Mouse (Mus musculus) erythroblast, adult 5-6 weeks (primary cell): Measurements from ENCODE around the gene Hist1h4i. TPM values are rescaled to one million over a fixed set of nuclear protein-coding genes. Genes with fewer than 3 reads are reported as not detected.

Source experiments
- ATAC-seq: replicated peaks from 2 replicates; pipeline ENCODE4 v1.8.0; 2016; ENCODE audit warnings: moderate number of reproducible peaks, mild to moderate bottlenecking, moderate TSS enrichment, inconsistent platforms; ENCODE audit not compliant: poor library complexity, low FRiP score, severe bottlenecking
- total RNA-seq, 2 experiments: library from RNA; stranded (forward) in 1 of 2; stranded (reverse) in 1 of 2; fragments of 150-400 nt in 1 of 2; fragments of 200-764, 138-1000 nt in 1 of 2; gene quantifications; 2 replicates each; pipeline versions ENCODE4 v1.2.3 to v1.2.4; 2015 to 2017; ENCODE audit warnings: low replicate concordance in 2 of 2

Gene Hist1h4i
- total RNA-seq, 2 experiments from 2014 or later, result 38.2 to 151 TPM

- ATAC-seq, result no peak
Measured at GRCm38 (mm10) chr13:21994896-21995295, 46.3 kb downstream of the Hist1h4i start.

- ATAC-seq, result no peak
Measured at GRCm38 (mm10) chr13:21993957-21994738, 47.0 kb downstream of the Hist1h4i start.

GRCm38 (mm10) chr13:21992550-21992949, 48.6 kb downstream of the Hist1h4i start:
- ATAC-seq, result no peak

Other genes starting within 250 kb of the Hist1h4i start
- gene Hist1h2bq, start 231.2 kb downstream of the Hist1h4i start, total RNA-seq (2015; ENCODE audit: low replicate concordance), result 197 and 261 TPM in 2 replicates
- gene Hist1h2bq, start 231.2 kb downstream of the Hist1h4i start, total RNA-seq (2017; ENCODE audit: low replicate concordance), result 24.3 and 156 TPM in 2 replicates
- 63.1 and 86.1 TPM in 2 replicates for gene Hist1h2ao, start 230.9 kb downstream of the Hist1h4i start, total RNA-seq (2015; ENCODE audit: low replicate concordance)
- gene Hist1h2ao, start 230.9 kb downstream of the Hist1h4i start, total RNA-seq (2017; ENCODE audit: low replicate concordance), result 517 TPM in 1 of 2 replicates, not detected in the other
- 71.7 and 77.6 TPM in 2 replicates for gene Hist1h4m, start 229.6 kb downstream of the Hist1h4i start, total RNA-seq (2015; ENCODE audit: low replicate concordance)
- gene Hist1h4m, start 229.6 kb downstream of the Hist1h4i start, total RNA-seq (2017; ENCODE audit: low replicate concordance), result 860 and 1,014 TPM in 2 replicates
- 6.9 and 21.5 TPM in 2 replicates for gene Hist1h4n, start 209.2 kb downstream of the Hist1h4i start, total RNA-seq (2015; ENCODE audit: low replicate concordance)
- gene Hist1h4n, start 209.2 kb downstream of the Hist1h4i start, total RNA-seq (2017; ENCODE audit: low replicate concordance), result 699 and 712 TPM in 2 replicates
- gene Hist1h2ap, start 207.9 kb downstream of the Hist1h4i start, total RNA-seq (2015; ENCODE audit: low replicate concordance), result 40.2 and 52.7 TPM in 2 replicates
- 924 and 2,814 TPM in 2 replicates for gene Hist1h2ap, start 207.9 kb downstream of the Hist1h4i start, total RNA-seq (2017; ENCODE audit: low replicate concordance)
- gene Hist1h2br, start 207.6 kb downstream of the Hist1h4i start, total RNA-seq (2015; ENCODE audit: low replicate concordance), result 215 and 279 TPM in 2 replicates
- gene Hist1h2br, start 207.6 kb downstream of the Hist1h4i start, total RNA-seq (2017; ENCODE audit: low replicate concordance), result 157 and 261 TPM in 2 replicates
- gene Zfp184, start 96.3 kb downstream of the Hist1h4i start, total RNA-seq (2015; ENCODE audit: low replicate concordance), result 0.19 and 2.9 TPM in 2 replicates
- gene Zfp184, start 96.3 kb downstream of the Hist1h4i start, total RNA-seq (2017; ENCODE audit: low replicate concordance), result 0.34 and 2.5 TPM in 2 replicates
- not detected in 2 replicates for gene Pom121l2, start 60.2 kb downstream of the Hist1h4i start, total RNA-seq (2015; ENCODE audit: low replicate concordance)
- not detected in 2 replicates for gene Pom121l2, start 60.2 kb downstream of the Hist1h4i start, total RNA-seq (2017; ENCODE audit: low replicate concordance)
- gene Prss16, start 31.6 kb downstream of the Hist1h4i start, total RNA-seq (2015; ENCODE audit: low replicate concordance), result 2.7 and 6.3 TPM in 2 replicates
- 1.8 and 2.2 TPM in 2 replicates for gene Prss16, start 31.6 kb downstream of the Hist1h4i start, total RNA-seq (2017; ENCODE audit: low replicate concordance)
- 2.5 TPM in 1 of 2 replicates, not detected in the other for gene Hist1h2ah, start 5.8 kb downstream of the Hist1h4i start, total RNA-seq (2015; ENCODE audit: low replicate concordance)
- gene Hist1h2ah, start 5.8 kb downstream of the Hist1h4i start, total RNA-seq (2017; ENCODE audit: low replicate concordance), result 462 and 930 TPM in 2 replicates
- 14.6 and 64.4 TPM in 2 replicates for gene Hist1h2bk, start 5.5 kb downstream of the Hist1h4i start, total RNA-seq (2015; ENCODE audit: low replicate concordance)
- gene Hist1h2bk, start 5.5 kb downstream of the Hist1h4i start, total RNA-seq (2017; ENCODE audit: low replicate concordance), result 627 and 660 TPM in 2 replicates
- gene Hist1h2ag, start 1.6 kb upstream of the Hist1h4i start, total RNA-seq (2015; ENCODE audit: low replicate concordance), result 3.7 and 12.3 TPM in 2 replicates
- 705 and 715 TPM in 2 replicates for gene Hist1h2ag, start 1.6 kb upstream of the Hist1h4i start, total RNA-seq (2017; ENCODE audit: low replicate concordance)
- gene Hist1h2bj, start 1.9 kb upstream of the Hist1h4i start, total RNA-seq (2015; ENCODE audit: low replicate concordance), result 17.9 and 23.8 TPM in 2 replicates
- gene Hist1h2bj, start 1.9 kb upstream of the Hist1h4i start, total RNA-seq (2017; ENCODE audit: low replicate concordance), result 272 and 275 TPM in 2 replicates
- not detected in 2 replicates for gene Vmn1r188, start 43.1 kb upstream of the Hist1h4i start, total RNA-seq (2015; ENCODE audit: low replicate concordance)
- not detected in 2 replicates for gene Vmn1r188, start 43.1 kb upstream of the Hist1h4i start, total RNA-seq (2017; ENCODE audit: low replicate concordance)
- gene Vmn1r189, start 64.5 kb upstream of the Hist1h4i start, total RNA-seq (2015; ENCODE audit: low replicate concordance), result not detected in 2 replicates
- 0.43 TPM in 1 of 2 replicates, not detected in the other for gene Vmn1r189, start 64.5 kb upstream of the Hist1h4i start, total RNA-seq (2017; ENCODE audit: low replicate concordance)
- gene Vmn1r191, start 142.6 kb upstream of the Hist1h4i start, total RNA-seq (2015; ENCODE audit: low replicate concordance), result not detected in 2 replicates
- gene Vmn1r191, start 142.6 kb upstream of the Hist1h4i start, total RNA-seq (2017; ENCODE audit: low replicate concordance), result not detected in 2 replicates
- gene Vmn1r192, start 149.8 kb upstream of the Hist1h4i start, total RNA-seq (2015; ENCODE audit: low replicate concordance), result not detected in 2 replicates
- not detected in 2 replicates for gene Vmn1r192, start 149.8 kb upstream of the Hist1h4i start, total RNA-seq (2017; ENCODE audit: low replicate concordance)
- not detected in 2 replicates for gene Vmn1r193, start 181.8 kb upstream of the Hist1h4i start, total RNA-seq (2015; ENCODE audit: low replicate concordance)
- gene Vmn1r193, start 181.8 kb upstream of the Hist1h4i start, total RNA-seq (2017; ENCODE audit: low replicate concordance), result not detected in 2 replicates
- gene Vmn1r194, start 202.9 kb upstream of the Hist1h4i start, total RNA-seq (2015; ENCODE audit: low replicate concordance), result not detected in 2 replicates
- gene Vmn1r194, start 202.9 kb upstream of the Hist1h4i start, total RNA-seq (2017; ENCODE audit: low replicate concordance), result not detected in 2 replicates
- not detected in 2 replicates for gene Vmn1r195, start 229.2 kb upstream of the Hist1h4i start, total RNA-seq (2015; ENCODE audit: low replicate concordance)
- not detected in 2 replicates for gene Vmn1r195, start 229.2 kb upstream of the Hist1h4i start, total RNA-seq (2017; ENCODE audit: low replicate concordance)
- gene Vmn1r196, start 248.6 kb upstream of the Hist1h4i start, total RNA-seq (2015; ENCODE audit: low replicate concordance), result not detected in 2 replicates
- gene Vmn1r196, start 248.6 kb upstream of the Hist1h4i start, total RNA-seq (2017; ENCODE audit: low replicate concordance), result not detected in 2 replicates